Mouse (Mus musculus): Measurements from ENCODE around the gene Nt5dc3.

- TF ChIP-seq CTCF (IDR thresholded peaks at IDR 0.05; ENCODE audit: low read depth, low read length) (no peak), POLR2A (IDR thresholded peaks at IDR 0.05; ENCODE audit: borderline replicate concordance, low read depth, low read length) (no peak)
Measured at GRCm38 (mm10) chr10:86810612-86811011, 31.8 kb downstream of the Nt5dc3 start.

All from bone marrow macrophage, adult 2 months (primary cell).